Mouse (Mus musculus): ENCODE results near the gene Acsbg1. TPM values are rescaled to one million over a fixed set of nuclear protein-coding genes. Genes with fewer than 3 reads are reported as not detected.

Acsbg1 gene
- polyA plus RNA-seq, 1 experiment: 114 TPM

- H3K27ac ChIP-seq (ENCODE audit: control insufficient read depth, insufficient read depth, low read depth, low read length): peak overlapping the region; percentile 49; the same call in 1 of the 2 replicates
Observed at GRCm38 (mm10) chr9:54666116-54666515, 4.4 kb upstream of the Acsbg1 start.

GRCm38 (mm10) chr9:54664358-54664757 lies 2.7 kb upstream of the Acsbg1 start:
- H3K27ac ChIP-seq (ENCODE audit: control insufficient read depth, insufficient read depth, low read depth, low read length): peak overlapping the region; percentile 79
- no peak overlapping the region for H3K4me3 ChIP-seq (ENCODE audit: control insufficient read depth, low read depth, low read length)
- no peaks in the 10 kb centered on the region for H3K36me3 ChIP-seq (ENCODE audit: control insufficient read depth, insufficient read depth, low read length)
- peaks cover 9% of the 10 kb centered on the region for H3K4me1 ChIP-seq (ENCODE audit: control insufficient read depth, insufficient read depth, low read length)
- TF ChIP-seq POLR2A (IDR thresholded peaks at IDR 0.05; ENCODE audit: control insufficient read depth, low read depth, low read length) (no peak; the same call in 1 of the 2 replicates), CTCF (IDR thresholded peaks at IDR 0.05; ENCODE audit: control insufficient read depth, insufficient read depth, insufficient replicate concordance, low read depth, low read length) (no peak)
- H3K27me3 ChIP-seq (ENCODE audit: control insufficient read depth, insufficient read depth, low read length): no peaks in the 10 kb centered on the region

More at GRCm38 (mm10) chr9:54666116-54666515, 4.4 kb upstream of the Acsbg1 start:
- Histone ChIP-seq H3K4me1 (ENCODE audit: control insufficient read depth, insufficient read depth, low read length) (peaks cover 9% of the 10 kb centered on the region), H3K36me3 (ENCODE audit: control insufficient read depth, insufficient read depth, low read length) (no peaks in the 10 kb centered on the region), H3K27me3 (ENCODE audit: control insufficient read depth, insufficient read depth, low read length) (no peaks in the 10 kb centered on the region), H3K4me3 (ENCODE audit: control insufficient read depth, low read depth, low read length) (no peak overlapping the region)
- TF ChIP-seq CTCF (IDR thresholded peaks at IDR 0.05; ENCODE audit: control insufficient read depth, insufficient read depth, insufficient replicate concordance, low read depth, low read length) (no peak), POLR2A (IDR thresholded peaks at IDR 0.05; ENCODE audit: control insufficient read depth, low read depth, low read length) (no peak)

GRCm38 (mm10) chr9:54658773-54659172 lies 2.9 kb downstream of the Acsbg1 start:
- peak overlapping the region; percentile 76 for H3K27ac ChIP-seq (ENCODE audit: control insufficient read depth, insufficient read depth, low read depth, low read length)
- no peaks in the 10 kb centered on the region for H3K36me3 ChIP-seq (ENCODE audit: control insufficient read depth, insufficient read depth, low read length)
- no peak for TF ChIP-seq CTCF (IDR thresholded peaks at IDR 0.05; ENCODE audit: control insufficient read depth, insufficient read depth, insufficient replicate concordance, low read depth, low read length)
- TF ChIP-seq POLR2A (IDR thresholded peaks at IDR 0.05; ENCODE audit: control insufficient read depth, low read depth, low read length): no peak; the same call in 1 of the 2 replicates
- no peaks in the 10 kb centered on the region for H3K27me3 ChIP-seq (ENCODE audit: control insufficient read depth, insufficient read depth, low read length)
- H3K4me3 ChIP-seq (ENCODE audit: control insufficient read depth, low read depth, low read length): no peak overlapping the region
- H3K4me1 ChIP-seq (ENCODE audit: control insufficient read depth, insufficient read depth, low read length): no peaks in the 10 kb centered on the region; the same call in 1 of the 2 replicates

- TF ChIP-seq CTCF (IDR thresholded peaks at IDR 0.05; ENCODE audit: control insufficient read depth, insufficient read depth, insufficient replicate concordance, low read depth, low read length) (no peak), POLR2A (IDR thresholded peaks at IDR 0.05; ENCODE audit: control insufficient read depth, low read depth, low read length) (no peak)
- H3K36me3 ChIP-seq (ENCODE audit: control insufficient read depth, insufficient read depth, low read length): no peaks in the 10 kb centered on the region
- no peaks in the 10 kb centered on the region for H3K27me3 ChIP-seq (ENCODE audit: control insufficient read depth, insufficient read depth, low read length)
- H3K4me3 ChIP-seq (ENCODE audit: control insufficient read depth, low read depth, low read length): no peak overlapping the region
- peak overlapping the region; percentile 46; the same call in 1 of the 2 replicates for H3K27ac ChIP-seq (ENCODE audit: control insufficient read depth, insufficient read depth, low read depth, low read length)
- H3K4me1 ChIP-seq (ENCODE audit: control insufficient read depth, insufficient read depth, low read length): no peaks in the 10 kb centered on the region
Observed at GRCm38 (mm10) chr9:54656402-54656801, 5.3 kb downstream of the Acsbg1 start.

GRCm38 (mm10) chr9:54655846-54656245 lies 5.8 kb downstream of the Acsbg1 start:
- no peak for TF ChIP-seq POLR2A (IDR thresholded peaks at IDR 0.05; ENCODE audit: control insufficient read depth, low read depth, low read length)
- no peak for TF ChIP-seq CTCF (IDR thresholded peaks at IDR 0.05; ENCODE audit: control insufficient read depth, insufficient read depth, insufficient replicate concordance, low read depth, low read length)

GRCm38 (mm10) chr9:54652778-54653177 lies 8.9 kb downstream of the Acsbg1 start:
- Histone ChIP-seq H3K4me1 (ENCODE audit: control insufficient read depth, insufficient read depth, low read length) (no peaks in the 10 kb centered on the region), H3K27me3 (ENCODE audit: control insufficient read depth, insufficient read depth, low read length) (no peaks in the 10 kb centered on the region), H3K36me3 (ENCODE audit: control insufficient read depth, insufficient read depth, low read length) (no peaks in the 10 kb centered on the region), H3K4me3 (ENCODE audit: control insufficient read depth, low read depth, low read length) (no peak overlapping the region), H3K27ac (ENCODE audit: control insufficient read depth, insufficient read depth, low read depth, low read length) (no peak overlapping the region)
- TF ChIP-seq POLR2A (IDR thresholded peaks at IDR 0.05; ENCODE audit: control insufficient read depth, low read depth, low read length): no peak
- no peak for TF ChIP-seq CTCF (IDR thresholded peaks at IDR 0.05; ENCODE audit: control insufficient read depth, insufficient read depth, insufficient replicate concordance, low read depth, low read length)

More at GRCm38 (mm10) chr9:54655846-54656245, 5.8 kb downstream of the Acsbg1 start:
- Histone ChIP-seq H3K36me3 (ENCODE audit: control insufficient read depth, insufficient read depth, low read length) (no peaks in the 10 kb centered on the region), H3K4me1 (ENCODE audit: control insufficient read depth, insufficient read depth, low read length) (no peaks in the 10 kb centered on the region), H3K27ac (ENCODE audit: control insufficient read depth, insufficient read depth, low read depth, low read length) (peak overlapping the region; percentile 46), H3K4me3 (ENCODE audit: control insufficient read depth, low read depth, low read length) (no peak overlapping the region), H3K27me3 (ENCODE audit: control insufficient read depth, insufficient read depth, low read length) (no peaks in the 10 kb centered on the region)

- TF ChIP-seq POLR2A (IDR thresholded peaks at IDR 0.05; ENCODE audit: control insufficient read depth, low read depth, low read length) (no peak), CTCF (IDR thresholded peaks at IDR 0.05; ENCODE audit: control insufficient read depth, insufficient read depth, insufficient replicate concordance, low read depth, low read length) (no peak)
- Histone ChIP-seq H3K4me3 (ENCODE audit: control insufficient read depth, low read depth, low read length) (no peak overlapping the region), H3K36me3 (ENCODE audit: control insufficient read depth, insufficient read depth, low read length) (no peaks in the 10 kb centered on the region), H3K27ac (ENCODE audit: control insufficient read depth, insufficient read depth, low read depth, low read length) (no peak overlapping the region; the same call in 1 of the 2 replicates), H3K27me3 (ENCODE audit: control insufficient read depth, insufficient read depth, low read length) (no peaks in the 10 kb centered on the region), H3K4me1 (ENCODE audit: control insufficient read depth, insufficient read depth, low read length) (no peaks in the 10 kb centered on the region)
Observed at GRCm38 (mm10) chr9:54649360-54649759, 12.3 kb downstream of the Acsbg1 start.
